Mouse (Mus musculus) liver, embryonic 14.5 days (tissue): ENCODE data around the gene Impdh2. TPM values are rescaled to one million over a fixed set of nuclear protein-coding genes. Genes with fewer than 3 reads are reported as not detected.

Experiments
- ATAC-seq: fragments of 200-750 bp; cut with Nextera tagmentation; 2 replicates; pipeline ENCODE4 v1.8.0; 2017; ENCODE audit warnings: moderate number of reproducible peaks, mild to moderate bottlenecking, moderate library complexity; ENCODE audit not compliant: insufficient read depth
- DNase-seq, 3 experiments: peaks; one replicate each; pipeline ENCODE4 v3.0.0-alpha.2; 2012 to 2013; ENCODE audit warnings: low read depth in 3 of 3, low spot score in 3 of 3
- H3K27ac ChIP-seq: fragments of 300-500 bp; sonication (generic); 2 replicates; pipeline ENCODE4 v1.5.1; 2014; ENCODE audit warnings: moderate library complexity, mild to moderate bottlenecking, control low read depth, inconsistent platforms
- H3K27me3 ChIP-seq: fragments of 300-500 bp; sonication (generic); 2 replicates; pipeline ENCODE4 v1.6.1; 2014; ENCODE audit warnings: mild to moderate bottlenecking, low read length, moderate library complexity; ENCODE audit not compliant: control insufficient read depth, insufficient read depth
- H3K36me3 ChIP-seq: fragments of 300-500 bp; sonication (generic); replicated peaks from 2 replicates; pipeline ENCODE4 v1.6.1; 2014; ENCODE audit warnings: low read depth; ENCODE audit not compliant: control insufficient read depth, insufficient read depth
- H3K4me1 ChIP-seq, 2 experiments: fragments of 200-500 bp in 1 of 2; fragments of 300-500 bp in 1 of 2; sonication (generic) in 1 of 2; replicated peaks; 2 replicates each; pipeline ENCODE4 v1.6.1; 2012 to 2014; ENCODE audit warnings: antibody characterized with exemption in 1 of 2, inconsistent platforms in 1 of 2, low read length in 1 of 2; ENCODE audit not compliant: control insufficient read depth in 2 of 2, insufficient read depth in 2 of 2
- H3K4me2 ChIP-seq: fragments of 300-500 bp; sonication (generic); 2 replicates; pipeline ENCODE4 v1.6.1; 2014; ENCODE audit warnings: low read depth, mild to moderate bottlenecking, control low read depth, moderate library complexity
- H3K4me3 ChIP-seq, 2 experiments: fragments of 200-500 bp in 1 of 2; fragments of 300-500 bp in 1 of 2; sonication (generic) in 1 of 2; 2 replicates each; pipeline ENCODE4 v1.5.1; 2012 to 2014; ENCODE audit warnings: low read depth in 2 of 2, low read length in 2 of 2, mild to moderate bottlenecking in 2 of 2, control low read depth in 1 of 2, inconsistent platforms in 1 of 2, moderate library complexity in 1 of 2; ENCODE audit not compliant: insufficient read depth in 1 of 2
- H3K9ac ChIP-seq: fragments of 300-500 bp; sonication (generic); replicated peaks from 2 replicates; pipeline ENCODE4 v1.6.1; 2014; ENCODE audit warnings: mild to moderate bottlenecking, control low read depth, moderate library complexity
- H3K9me3 ChIP-seq: fragments of 300-500 bp; sonication (generic); 2 replicates; pipeline ENCODE4 v1.6.1; 2016; ENCODE audit warnings: low read length, mixed read lengths; ENCODE audit not compliant: control insufficient read depth
- CTCF ChIP-seq: IDR thresholded peaks from 2 replicates; pipeline ENCODE4 v1.5.1; 2016; ENCODE audit warnings: antibody characterized with exemption, low read depth, control low read depth
- EP300 ChIP-seq: IDR thresholded peaks from 2 replicates; pipeline ENCODE4 v1.6.1; 2016; ENCODE audit warnings: antibody characterized with exemption, low read depth
- WGBS: fragments of 180-500 bp; shearing (Covaris S2); extraction: QIAGEN DNeasy Blood & Tissue Kit; methylation state at CpG from one replicate; pipeline ENCODE4 v1.1.7; 2014; ENCODE audit not compliant: insufficient replicate concordance; 5-methylcytosine and 5-hydroxymethylcytosine counted together
- polyA plus RNA-seq, 2 experiments: library from polyadenylated mRNA; depleted of rRNA in 1 of 2; stranded (reverse) in 1 of 2; unstranded in 1 of 2; fragments of >200 nt; fragmentation: Nextera tagmentation in 1 of 2; extraction: Ambion mirVana in 1 of 2; gene quantifications; 2 replicates each; pipeline versions ENCODE4 v1.2.1 to v1.2.3; 2012 to 2014

The Impdh2 gene
- polyA plus RNA-seq, 2 experiments, result 104 to 117 TPM

GRCm38 (mm10) chr9:108564131-108564530 is 4.0 kb downstream of the Impdh2 start:
- no peak overlapping the region for H3K27ac ChIP-seq
- 46% methylated on average over 7 of the region's 7 CpGs for WGBS
- TF ChIP-seq EP300 (no peak), CTCF (no peak)
- H3K36me3 ChIP-seq, result peaks cover 36% of the 10 kb centered on the region
- no peak overlapping the region for H3K4me2 ChIP-seq
- DNase-seq, result no peak
- no peaks in the 10 kb centered on the region for H3K9me3 ChIP-seq
- H3K9ac ChIP-seq, result no peak overlapping the region
- ATAC-seq, result no peak
- H3K4me1 ChIP-seq, result peaks cover 22 to 29% of the 10 kb centered on the region in 2 experiments
- no peak overlapping the region for H3K4me3 ChIP-seq
- H3K27me3 ChIP-seq, result no peaks in the 10 kb centered on the region

GRCm38 (mm10) chr9:108565881-108566814 is 6.1 kb downstream of the Impdh2 start:
- H3K4me1 ChIP-seq, result peaks cover 21 to 34% of the 10 kb centered on the region in 2 experiments

GRCm38 (mm10) chr9:108566815-108567776 is 7.0 kb downstream of the Impdh2 start, which contains the start of gene Ndufaf3:
Gene Ndufaf3, minus strand, starts transcription at chr9:108567434.
- WGBS, result under 1% methylated on average over 73 of the region's 73 CpGs
- H3K27ac ChIP-seq, result peak within 1 kb of the TSS; percentile 93
- H3K9me3 ChIP-seq, result no peaks in the 10 kb centered on the region
- peaks cover 28% of the 10 kb centered on the region for H3K36me3 ChIP-seq
- H3K4me1 ChIP-seq, result peaks cover 17 to 26% of the 10 kb centered on the region in 2 experiments
- ATAC-seq (peak; percentile 83), DNase-seq (peak; percentile 88 to 92 (median 89))
- H3K4me3 ChIP-seq, result peak within 1 kb of the TSS; percentile 83 to 86
- H3K4me2 ChIP-seq, result peak within 1 kb of the TSS; percentile 99
- TF ChIP-seq EP300, result peak; percentile 29
- peak; percentile 99 for TF ChIP-seq CTCF
- H3K27me3 ChIP-seq, result no peaks in the 10 kb centered on the region
- H3K9ac ChIP-seq, result peak within 1 kb of the TSS; percentile 87

More at GRCm38 (mm10) chr9:108565881-108566814, 6.1 kb downstream of the Impdh2 start:
- H3K9me3 ChIP-seq, result no peaks in the 10 kb centered on the region
- no peaks in the 10 kb centered on the region for H3K27me3 ChIP-seq
- peak overlapping the region; percentile 93 for H3K27ac ChIP-seq
- H3K9ac ChIP-seq, result peak overlapping the region; percentile 87
- peak overlapping the region; percentile 99 for H3K4me2 ChIP-seq
- 7% methylated on average over 35 of the region's 35 CpGs for WGBS
- ATAC-seq (peak; percentile 3), DNase-seq (no peak)
- peak overlapping the region; percentile 83 to 86 for H3K4me3 ChIP-seq
- no peak for TF ChIP-seq EP300
- TF ChIP-seq CTCF, result no peak
- H3K36me3 ChIP-seq, result peaks cover 31% of the 10 kb centered on the region

- H3K36me3 ChIP-seq, result peaks cover 28% of the 10 kb centered on the region
- H3K27me3 ChIP-seq, result no peaks in the 10 kb centered on the region
Measured at GRCm38 (mm10) chr9:108567931-108568419, 7.9 kb downstream of the Impdh2 start.

More at GRCm38 (mm10) chr9:108567931-108568419, 7.9 kb downstream of the Impdh2 start:
- peak overlapping the region; percentile 93 for H3K27ac ChIP-seq
- DNase-seq (no peak), ATAC-seq (no peak)
- TF ChIP-seq CTCF (no peak), EP300 (no peak)
- WGBS, result 3% methylated on average over 18 of the region's 18 CpGs
- H3K9me3 ChIP-seq, result no peaks in the 10 kb centered on the region
- peak overlapping the region; percentile 83 to 86 for H3K4me3 ChIP-seq
- H3K4me2 ChIP-seq, result peak overlapping the region; percentile 99
- H3K9ac ChIP-seq, result peak overlapping the region; percentile 70
- peaks cover 17 to 23% of the 10 kb centered on the region in 2 experiments for H3K4me1 ChIP-seq
